9 mouse cellular contexts compared by ENCODE assay signal in genomic region chr1:151390029-151390428, GRCm38 (mm10). TPM values are rescaled to one million over a fixed set of nuclear protein-coding genes. Genes with fewer than 3 reads are reported as not detected.
DNase-seq lines count a peak whose midpoint lies in the region; ATAC-seq and TF ChIP-seq lines count a peak whose summit lies in the region.
"Had no signal": no experiment of that assay in that cellular context is flagged by ENCODE, and none has a peak within 500 bp of the region (broad histone marks: within the 10 kb centered on the region; RNA-seq: fewer than 3 reads in every experiment).

No protein-coding gene starts in this region.

- no peak overlapping the region for H3K27ac ChIP-seq in kidney, postnatal 0 days
- H3K27ac ChIP-seq in kidney, embryonic 15.5 days, result no peak overlapping the region
- H3K27ac ChIP-seq in lung, embryonic 14.5 days (ENCODE audit: low read depth), result no peak overlapping the region
- H3K27ac ChIP-seq in forebrain, embryonic 12.5 days, result no peak overlapping the region
- H3K27ac ChIP-seq: neural tube, embryonic 13.5 days had no signal

- no peak overlapping the region for H3K4me3 ChIP-seq in kidney, postnatal 0 days (replicated peaks; ENCODE audit: low read depth, low read length)
- no peak overlapping the region for H3K4me3 ChIP-seq in kidney, embryonic 15.5 days (replicated peaks)
- H3K4me3 ChIP-seq in G1E (ENCODE audit: low read depth, low read length), result no peak overlapping the region
- H3K4me3 ChIP-seq in lung, embryonic 14.5 days (ENCODE audit: low read depth, low read length), result no peak overlapping the region
- H3K4me3 ChIP-seq in forebrain, embryonic 12.5 days (replicated peaks), result no peak overlapping the region
- H3K4me3 ChIP-seq: neural tube, embryonic 13.5 days had no signal

- H3K36me3 ChIP-seq in kidney, postnatal 0 days (ENCODE audit: insufficient read depth, low read length), result 0 out of 2 replicates have a peak, but pooled peaks cover 5% of the 10 kb centered on the region
- H3K36me3 ChIP-seq in kidney, embryonic 15.5 days, result peaks cover 36% of the 10 kb centered on the region
- peaks cover 48% of the 10 kb centered on the region for H3K36me3 ChIP-seq in G1E (replicated peaks)
- H3K36me3 ChIP-seq in lung, embryonic 14.5 days (ENCODE audit: insufficient read depth), result peaks cover 30% of the 10 kb centered on the region
- H3K36me3 ChIP-seq in forebrain, embryonic 12.5 days (replicated peaks), result peaks cover 13% of the 10 kb centered on the region

- TF ChIP-seq CTCF in kidney, postnatal 0 days (IDR thresholded peaks at IDR 0.05; ENCODE audit: low read depth), result peak; percentile 80
- no peak for TF ChIP-seq CTCF in G1E (IDR thresholded peaks at IDR 0.05; ENCODE audit: low read depth, low read length)
- peak; percentile 63 for TF ChIP-seq CTCF in lung, embryonic 14.5 days (IDR thresholded peaks at IDR 0.05; ENCODE audit: low read depth)

- no peaks in the 10 kb centered on the region for H3K27me3 ChIP-seq in kidney, postnatal 0 days (ENCODE audit: insufficient read depth, low read length)
- no peaks in the 10 kb centered on the region for H3K27me3 ChIP-seq in kidney, embryonic 15.5 days
- no peaks in the 10 kb centered on the region for H3K27me3 ChIP-seq in G1E (ENCODE audit: insufficient read depth, low read length)
- H3K27me3 ChIP-seq in lung, embryonic 14.5 days (ENCODE audit: insufficient read depth, low read length), result no peaks in the 10 kb centered on the region
- no peaks in the 10 kb centered on the region for H3K27me3 ChIP-seq in forebrain, embryonic 12.5 days
- H3K27me3 ChIP-seq: neural tube, embryonic 13.5 days had no signal

- 100% methylated on average over 1 of the region's 1 CpGs for WGBS in kidney, postnatal 0 days
- 96% methylated on average over 1 of the region's 1 CpGs for WGBS in kidney, embryonic 15.5 days
- 98% methylated on average over 1 of the region's 1 CpGs for WGBS in lung, embryonic 14.5 days
- WGBS in forebrain, embryonic 12.5 days, result 97% methylated on average over 1 of the region's 1 CpGs

- no peaks in the 10 kb centered on the region for H3K4me1 ChIP-seq in kidney, postnatal 0 days (replicated peaks; ENCODE audit: insufficient read depth, low read length)
- H3K4me1 ChIP-seq in kidney, embryonic 15.5 days, result no peaks in the 10 kb centered on the region
- no peaks in the 10 kb centered on the region for H3K4me1 ChIP-seq in G1E (ENCODE audit: insufficient read depth, low read depth, low read length)
- H3K4me1 ChIP-seq in lung, embryonic 14.5 days (ENCODE audit: insufficient read depth), result no peaks in the 10 kb centered on the region
- no peaks in the 10 kb centered on the region for H3K4me1 ChIP-seq in forebrain, embryonic 12.5 days
- H3K4me1 ChIP-seq: neural tube, embryonic 13.5 days had no signal

- ATAC-seq in kidney, postnatal 0 days (replicated peaks; ENCODE audit: low FRiP score, low read depth), result no peak
- no peak for ATAC-seq in kidney, embryonic 15.5 days (replicated peaks; ENCODE audit: low FRiP score)
- ATAC-seq in G1E (ENCODE audit: extremely low read depth, insufficient number of reproducible peaks, low FRiP score, poor library complexity, severe bottlenecking), result 0 out of 2 replicates have a peak, but pooled peaks have one; percentile 34
- ATAC-seq in lung, embryonic 14.5 days (ENCODE audit: insufficient read depth), result no peak
- ATAC-seq in forebrain, embryonic 12.5 days (ENCODE audit: low FRiP score), result no peak

- H3K9me3 ChIP-seq in kidney, postnatal 0 days (replicated peaks; ENCODE audit: low read length), result no peaks in the 10 kb centered on the region
- no peaks in the 10 kb centered on the region for H3K9me3 ChIP-seq in kidney, embryonic 15.5 days (replicated peaks)
- H3K9me3 ChIP-seq in G1E (replicated peaks), result no peaks in the 10 kb centered on the region
- no peaks in the 10 kb centered on the region for H3K9me3 ChIP-seq in lung, embryonic 14.5 days (ENCODE audit: low read depth, low read length)
- no peaks in the 10 kb centered on the region for H3K9me3 ChIP-seq in forebrain, embryonic 12.5 days
- H3K9me3 ChIP-seq: neural tube, embryonic 13.5 days had no signal

- H3K9ac ChIP-seq in kidney, postnatal 0 days (ENCODE audit: low read depth, low read length), result no peak overlapping the region
- H3K9ac ChIP-seq in kidney, embryonic 15.5 days, result no peak overlapping the region
- no peak overlapping the region for H3K9ac ChIP-seq in lung, embryonic 14.5 days
- no peak overlapping the region for H3K9ac ChIP-seq in forebrain, embryonic 12.5 days
- H3K9ac ChIP-seq: neural tube, embryonic 13.5 days had no signal

- no peak overlapping the region for H3K4me2 ChIP-seq in kidney, postnatal 0 days (ENCODE audit: low read length)
- H3K4me2 ChIP-seq in kidney, embryonic 15.5 days, result no peak overlapping the region
- no peak overlapping the region for H3K4me2 ChIP-seq in lung, embryonic 14.5 days
- no peak overlapping the region for H3K4me2 ChIP-seq in forebrain, embryonic 12.5 days
- H3K4me2 ChIP-seq: neural tube, embryonic 13.5 days had no signal

- DNase-seq in kidney, postnatal 0 days (ENCODE audit: low spot score), result peak; percentile 65
- DNase-seq in G1E (ENCODE audit: low spot score), result no peak
- DNase-seq in brain, adult 2 months (ENCODE audit: low read depth, low spot score), result peak; percentile 48
- peak; percentile 68 for DNase-seq in lung, embryonic 14.5 days
- DNase-seq in frontal cortex, postnatal 10 days (ENCODE audit: low spot score in 2 of 2), result no peak
- DNase-seq in urinary bladder, postnatal 10 days (ENCODE audit: low spot score), result no peak

RNA-seq across cellular contexts. Expression of gene Swt1, which starts 38.2 kb away (rescaled TPM):
- polyA plus RNA-seq in kidney, postnatal 0 days (2015; fragmentation: Nextera tagmentation; extraction: Ambion mirVana), result 33.2 and 34.2 TPM in 2 replicates
- 27.4 and 30.5 TPM in 2 replicates for polyA plus RNA-seq in kidney, embryonic 15.5 days (2015; fragmentation: Nextera tagmentation; extraction: Ambion mirVana)
- total RNA-seq in G1E (2014; fragmentation: Nextera tagmentation) (118 and 152 TPM in 2 replicates), G1E (2017) (58.9 and 70.8 TPM in 2 replicates)
- polyA plus RNA-seq in G1E (2012), result 0.76 and 1.3 TPM in 2 replicates
- 24.9 TPM in 2 replicates for polyA plus RNA-seq in lung, embryonic 14.5 days (2014; fragmentation: Nextera tagmentation; extraction: Ambion mirVana)
- polyA plus RNA-seq in forebrain, embryonic 12.5 days (2016; fragmentation: Nextera tagmentation; extraction: Ambion mirVana), result 26.9 and 27.1 TPM in 2 replicates

RNA-seq across cellular contexts. Expression of gene Trmt1l, which starts 38.3 kb away (rescaled TPM):
- 27.9 and 29.6 TPM in 2 replicates for polyA plus RNA-seq in kidney, postnatal 0 days (2015; fragmentation: Nextera tagmentation; extraction: Ambion mirVana)
- polyA plus RNA-seq in kidney, embryonic 15.5 days (2015; fragmentation: Nextera tagmentation; extraction: Ambion mirVana), result 46.4 and 50.4 TPM in 2 replicates
- 132 and 147 TPM in 2 replicates for total RNA-seq in G1E (2014; fragmentation: Nextera tagmentation)
- total RNA-seq in G1E (2017), result 62.4 and 69.9 TPM in 2 replicates
- 21.2 and 23.5 TPM in 2 replicates for polyA plus RNA-seq in G1E (2012)
- polyA plus RNA-seq in lung, embryonic 14.5 days (2014; fragmentation: Nextera tagmentation; extraction: Ambion mirVana), result 41.8 and 42.1 TPM in 2 replicates
- polyA plus RNA-seq in forebrain, embryonic 12.5 days (2016; fragmentation: Nextera tagmentation; extraction: Ambion mirVana), result 60.1 and 63.3 TPM in 2 replicates

RNA-seq across cellular contexts. Expression of gene Ivns1abp, which starts 45.8 kb away (rescaled TPM):
- polyA plus RNA-seq in kidney, postnatal 0 days (2015; fragmentation: Nextera tagmentation; extraction: Ambion mirVana), result 432 and 474 TPM in 2 replicates
- 421 and 464 TPM in 2 replicates for polyA plus RNA-seq in kidney, embryonic 15.5 days (2015; fragmentation: Nextera tagmentation; extraction: Ambion mirVana)
- total RNA-seq in G1E (2014; fragmentation: Nextera tagmentation) (899 and 907 TPM in 2 replicates), G1E (2017) (1,364 and 1,435 TPM in 2 replicates)
- polyA plus RNA-seq in G1E (2012), result 182 and 230 TPM in 2 replicates
- 266 and 268 TPM in 2 replicates for polyA plus RNA-seq in lung, embryonic 14.5 days (2014; fragmentation: Nextera tagmentation; extraction: Ambion mirVana)
- 446 and 474 TPM in 2 replicates for polyA plus RNA-seq in forebrain, embryonic 12.5 days (2016; fragmentation: Nextera tagmentation; extraction: Ambion mirVana)

Comparison
In these comparisons a context has a peak if more than half of its experiments do, and no peak if none do; other contexts are left out.
1. DNase-seq: peak in kidney, postnatal 0 days (single experiment), brain, adult 2 months (single experiment) and lung, embryonic 14.5 days (single experiment); none in G1E (single experiment), frontal cortex, postnatal 10 days (0 of 2) and urinary bladder, postnatal 10 days (single experiment).
2. RNA of gene Swt1, which starts 38.2 kb away (polyA plus RNA-seq): 33.2 to 34.2 TPM in kidney, postnatal 0 days, 27.4 to 30.5 TPM in kidney, embryonic 15.5 days, 26.9 to 27.1 TPM in forebrain, embryonic 12.5 days and 24.9 TPM in lung, embryonic 14.5 days; 0.76 to 1.3 TPM in G1E; every median in the first group is over 10 times any median in the second.